Mouse (Mus musculus): ENCODE measurements around the gene Gm20695.

Gene Gm20695

GRCm38 (mm10) chr16:3895173-3895792, 10.8 kb downstream of the Gm20695 start:
- peak; percentile 24 to 43 for DNase-seq (ENCODE audit: low read depth in 2 of 2, low spot score in 2 of 2)

DNA sequence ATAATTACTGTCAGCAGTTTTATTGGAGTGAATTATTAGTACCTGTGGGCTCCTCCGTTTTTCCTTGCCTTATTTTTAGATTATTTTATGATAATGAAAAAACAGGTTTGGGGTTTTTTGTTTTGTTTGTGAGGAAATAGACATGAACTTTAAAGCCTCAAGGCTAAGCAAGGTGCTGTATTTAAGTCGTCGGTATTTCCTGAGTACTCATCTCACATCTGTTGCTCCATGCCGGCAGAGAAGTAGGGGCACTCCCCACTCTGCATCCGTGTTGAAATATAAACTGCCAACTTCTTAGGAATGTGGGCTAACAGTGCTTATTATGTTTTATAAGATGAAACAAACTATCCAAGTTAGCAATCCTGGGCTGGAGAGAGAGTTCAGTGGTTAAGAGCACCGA, 11.6 kb downstream of the Gm20695 start:
- DNase-seq (ENCODE audit: low read depth in 2 of 2, low spot score in 2 of 2): no peak

GRCm38 (mm10) chr16:3896553-3896952, 12.1 kb downstream of the Gm20695 start:
- DNase-seq (ENCODE audit: low read depth in 2 of 2, low spot score in 2 of 2): no peak

GRCm38 (mm10) chr16:3907471-3907870, 23.0 kb downstream of the Gm20695 start:
- DNase-seq (ENCODE audit: low read depth in 2 of 2, low spot score in 2 of 2): no peak

DNA sequence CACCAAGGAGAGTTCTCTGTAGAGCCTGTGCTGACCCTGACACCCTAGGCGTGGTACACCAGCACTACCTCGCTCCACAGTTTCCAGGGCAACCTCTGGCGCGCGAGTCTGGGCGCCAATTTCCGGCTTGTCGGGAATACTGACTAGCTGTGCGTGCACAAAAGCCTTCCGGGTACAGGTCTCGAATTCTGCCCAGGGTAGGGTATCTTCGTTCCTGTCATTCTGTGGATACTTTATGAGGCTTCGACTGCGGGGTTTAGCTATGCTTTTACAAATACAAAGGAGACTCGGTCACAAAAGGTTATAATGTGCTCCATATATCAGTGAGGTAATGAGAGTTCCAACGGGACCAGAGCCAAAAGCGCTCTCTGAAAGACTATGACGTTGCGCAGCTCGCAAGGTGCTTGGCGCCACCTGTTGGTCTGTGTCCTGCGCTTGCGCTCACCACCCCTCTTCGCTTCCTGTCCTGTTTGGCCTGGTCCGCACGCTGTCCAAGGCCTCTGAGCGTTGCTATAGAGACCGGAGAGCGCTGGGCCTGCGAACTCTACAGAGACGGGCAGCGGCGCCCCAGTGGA, 24.2 kb downstream of the Gm20695 start, which contains the start of the genes 1700037C18Rik and Cluap1:
Gene 1700037C18Rik, minus strand, starts transcription at position 153 of the 575 bp plus-strand sequence.
Gene Cluap1, plus strand, starts transcription at position 265 of the 575 bp plus-strand sequence.
- peak; percentile 81 to 85 for DNase-seq (ENCODE audit: low read depth in 2 of 2, low spot score in 2 of 2)

DNA sequence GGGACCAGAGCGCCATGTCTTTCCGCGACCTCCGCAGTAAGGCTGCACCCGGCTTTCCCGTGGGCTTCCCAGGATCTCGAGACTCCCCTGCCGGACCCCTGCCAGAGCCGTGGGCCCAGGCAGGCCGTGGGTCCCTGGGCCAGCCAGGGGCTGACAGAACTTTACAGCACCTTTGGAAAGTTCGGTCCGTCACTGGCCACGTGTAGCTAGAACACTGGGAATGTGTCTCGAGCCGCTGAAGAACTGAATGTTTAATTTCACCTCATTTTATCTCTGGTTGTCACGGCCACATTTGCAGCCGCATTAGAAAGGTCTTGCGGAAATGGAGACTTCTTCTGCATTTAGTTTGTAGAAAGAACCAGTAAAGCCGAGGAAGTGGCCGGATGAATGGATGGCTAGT, 24.7 kb downstream of the Gm20695 start:
- DNase-seq (ENCODE audit: low read depth in 2 of 2, low spot score in 2 of 2): no peak

DNA sequence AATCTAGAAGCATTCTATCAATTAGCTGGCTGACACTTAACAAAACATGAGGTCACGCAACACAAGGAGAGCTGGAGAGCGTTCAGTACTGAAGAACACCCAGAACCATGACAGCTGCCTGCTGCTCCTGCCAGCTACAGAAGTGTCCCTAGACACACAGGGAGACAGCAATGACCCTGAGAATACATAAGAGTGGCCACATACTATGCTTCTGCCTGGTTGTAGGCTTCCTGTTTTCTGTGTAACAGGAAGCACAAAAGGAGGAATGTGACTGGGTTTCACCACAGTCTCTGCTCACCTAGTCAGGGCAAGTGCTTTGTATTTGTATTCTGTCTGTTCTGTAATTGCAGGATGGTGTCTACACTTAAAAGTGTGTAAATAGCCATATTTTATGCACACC, 36.3 kb downstream of the Gm20695 start:
- no peak for DNase-seq (ENCODE audit: low read depth in 2 of 2, low spot score in 2 of 2)

DNA sequence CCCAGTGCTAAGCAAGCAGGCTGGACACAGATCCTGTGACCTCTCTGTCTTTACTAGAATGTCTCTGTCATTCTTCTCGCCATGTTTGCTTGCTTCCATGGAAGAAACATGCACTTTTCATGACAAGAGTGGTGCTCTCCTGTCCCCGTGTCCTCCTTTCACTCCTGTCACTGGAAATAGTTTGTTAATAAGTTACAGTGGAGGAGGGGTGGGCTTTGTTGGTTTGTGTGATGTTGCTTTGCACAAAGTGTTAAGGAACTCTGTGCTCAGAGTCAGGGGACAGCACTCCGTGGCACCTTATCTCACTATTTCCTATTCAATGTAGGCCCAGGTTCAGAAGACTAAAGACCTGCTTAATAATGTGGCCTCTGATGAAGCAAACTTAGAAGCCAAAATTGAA, 39.1 kb downstream of the Gm20695 start:
- no peak for DNase-seq (ENCODE audit: low read depth in 2 of 2, low spot score in 2 of 2)

DNA sequence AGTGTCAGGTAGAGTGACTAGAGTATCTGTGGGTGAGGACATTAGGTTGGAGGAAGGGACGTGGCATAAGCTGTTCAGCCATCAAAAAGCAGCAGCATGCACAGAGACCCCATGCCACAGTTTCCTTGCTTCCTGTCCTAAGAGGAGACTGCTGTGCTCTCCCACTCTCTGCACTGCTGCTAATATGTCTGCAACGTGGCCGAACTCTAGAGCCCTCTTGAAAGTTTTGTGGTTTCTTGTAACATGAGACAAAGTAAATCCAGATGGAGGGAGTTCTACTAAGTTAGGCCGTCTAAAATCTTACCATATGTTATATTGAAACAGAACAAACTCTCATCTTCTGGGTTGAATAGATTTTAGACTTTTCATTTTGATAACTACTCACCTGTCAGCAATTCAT, 39.5 kb downstream of the Gm20695 start:
- no peak for DNase-seq (ENCODE audit: low read depth in 2 of 2, low spot score in 2 of 2)

DNA sequence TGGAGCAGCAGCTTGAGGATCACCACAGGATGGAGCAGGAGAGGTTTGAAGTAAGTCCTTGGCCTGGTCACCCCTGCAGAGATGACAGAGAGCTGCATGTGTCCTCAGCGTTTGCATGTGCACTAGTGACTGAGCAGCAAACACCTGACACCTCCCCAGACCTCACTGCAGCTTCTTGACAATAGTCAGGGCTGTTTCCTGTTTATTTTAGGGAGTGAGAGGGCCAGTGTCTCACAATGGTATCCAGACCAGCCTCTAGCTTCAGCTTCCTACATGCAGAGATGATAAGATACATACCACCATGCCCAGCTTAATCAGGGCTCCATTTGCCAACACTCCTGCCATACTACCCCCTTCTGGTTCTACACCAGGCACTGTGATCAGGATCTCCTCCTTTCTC, 44.1 kb downstream of the Gm20695 start:
- DNase-seq (ENCODE audit: low read depth in 2 of 2, low spot score in 2 of 2): no peak

DNA sequence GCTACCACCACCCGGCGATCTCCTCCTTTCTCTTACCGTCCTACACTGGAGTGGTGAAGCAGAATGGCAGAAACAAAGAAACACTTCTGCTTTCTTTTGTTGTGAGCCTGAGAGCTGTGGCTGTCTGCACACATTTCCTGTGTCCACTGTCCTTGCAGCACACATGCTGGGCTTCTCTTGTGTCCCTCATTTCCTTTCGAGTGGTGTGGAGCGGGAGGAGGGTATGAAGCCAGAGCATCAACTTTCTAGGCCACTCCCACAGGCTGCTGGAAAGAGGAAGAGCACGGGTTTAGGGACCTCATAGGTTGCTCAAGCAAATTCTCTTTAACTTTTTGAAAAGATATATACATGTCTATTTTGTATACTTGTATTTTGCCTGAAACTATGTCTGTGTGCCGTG, 44.7 kb downstream of the Gm20695 start:
- DNase-seq (ENCODE audit: low read depth in 2 of 2, low spot score in 2 of 2): no peak

- no peak for DNase-seq (ENCODE audit: low read depth in 2 of 2, low spot score in 2 of 2)
Measured at GRCm38 (mm10) chr16:3933536-3933935, 49.1 kb downstream of the Gm20695 start.

- DNase-seq (ENCODE audit: low read depth in 2 of 2, low spot score in 2 of 2): no peak
Measured at GRCm38 (mm10) chr16:3934091-3934490, 49.6 kb downstream of the Gm20695 start.

GRCm38 (mm10) chr16:3934701-3935100, 50.3 kb downstream of the Gm20695 start:
- no peak for DNase-seq (ENCODE audit: low read depth in 2 of 2, low spot score in 2 of 2)

- no peak for DNase-seq (ENCODE audit: low read depth in 2 of 2, low spot score in 2 of 2)
Measured at GRCm38 (mm10) chr16:3951141-3951540, 66.7 kb downstream of the Gm20695 start.

DNA sequence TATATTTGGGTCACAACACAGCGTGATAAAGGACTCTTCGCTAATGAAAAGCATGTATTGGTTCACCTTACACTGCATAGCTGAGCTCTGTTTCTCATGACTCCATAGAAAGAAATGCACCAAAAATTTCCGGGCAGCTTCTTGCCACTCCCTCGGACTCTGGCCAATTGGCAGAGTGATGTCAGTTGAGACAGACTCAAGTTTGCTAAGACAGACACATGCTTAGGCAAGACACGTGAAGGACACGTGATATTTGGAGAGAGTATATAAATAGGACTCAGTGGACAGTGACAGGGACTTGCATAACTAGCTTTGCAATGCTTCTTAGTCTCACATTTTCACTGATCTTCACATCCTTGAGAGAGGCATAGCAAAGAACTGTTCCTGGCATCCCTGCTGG, 71.9 kb downstream of the Gm20695 start:
- DNase-seq (ENCODE audit: low read depth in 2 of 2, low spot score in 2 of 2): no peak

GRCm38 (mm10) chr16:3959261-3959660, 74.8 kb downstream of the Gm20695 start:
- no peak for DNase-seq (ENCODE audit: low read depth in 2 of 2, low spot score in 2 of 2)

GRCm38 (mm10) chr16:3964990-3965389, 80.5 kb downstream of the Gm20695 start:
- no peak for DNase-seq (ENCODE audit: low read depth in 2 of 2, low spot score in 2 of 2)

DNA sequence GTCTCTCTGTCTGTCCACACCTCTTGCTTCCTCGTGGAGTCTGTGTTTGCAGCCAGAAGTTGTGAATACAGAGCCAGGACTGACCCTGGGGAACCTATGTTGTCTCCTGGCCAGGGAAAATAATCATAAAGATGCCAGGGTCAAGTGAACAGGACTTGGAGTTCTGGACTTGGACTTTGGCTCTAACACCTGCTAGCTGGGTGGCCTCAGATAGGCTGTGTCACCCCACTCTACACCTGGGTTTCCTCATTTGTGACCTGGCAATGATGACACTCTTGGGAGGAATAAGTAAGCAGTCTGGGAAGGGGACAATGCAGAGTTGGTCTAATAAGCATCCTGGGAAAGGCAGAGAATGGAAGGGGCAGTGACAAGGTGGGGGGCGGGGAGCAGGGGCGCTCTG, 81.1 kb downstream of the Gm20695 start:
- DNase-seq (ENCODE audit: low read depth in 2 of 2, low spot score in 2 of 2): no peak

Measured in CD8-positive naive resting alpha-beta T cell, adult 2 months (primary cell).